ENCODE assay signal across 10 mouse cellular contexts in the genomic region with DNA sequence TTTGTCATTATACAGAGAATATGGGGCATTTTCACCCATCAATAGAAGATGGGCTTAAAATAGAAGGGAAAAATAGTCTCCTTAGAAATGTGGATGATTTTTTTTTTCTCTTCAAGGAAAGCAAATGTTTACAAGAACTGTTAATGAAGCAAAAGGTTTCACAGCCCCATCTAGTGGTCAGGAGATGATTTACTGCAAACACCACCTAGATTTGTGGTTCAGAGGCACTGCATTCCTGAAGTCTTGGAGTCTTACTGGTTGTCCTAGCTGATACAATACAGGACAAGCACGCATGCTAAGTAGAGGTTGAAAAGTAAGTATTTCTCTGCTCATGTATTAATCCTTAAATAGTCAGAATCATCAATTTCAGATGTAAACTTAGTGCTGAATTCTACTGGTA.
A peak's percentile ranks its signal among the peaks of the same experiment; 100 is the strongest.
DNase-seq lines count a peak whose midpoint lies in the region; ATAC-seq and TF ChIP-seq lines count a peak whose summit lies in the region.
"Had no signal": no experiment of that assay in that cellular context is flagged by ENCODE, and none has a peak within 500 bp of the region (broad histone marks: within the 10 kb centered on the region; RNA-seq: fewer than 3 reads in every experiment).

No protein-coding gene starts in this region.

- H3K9me3 ChIP-seq in heart, postnatal 0 days (replicated peaks; ENCODE audit: control insufficient read depth, low read length) = no peaks in the 10 kb centered on the region
- H3K9me3 ChIP-seq in ES-E14 (ENCODE audit: control insufficient read depth, insufficient read depth, low read depth, low read length) = no peaks in the 10 kb centered on the region
- no peaks in the 10 kb centered on the region for H3K9me3 ChIP-seq in hindbrain, postnatal 0 days (ENCODE audit: low read length)
- no peaks in the 10 kb centered on the region for H3K9me3 ChIP-seq in midbrain, embryonic 13.5 days
- H3K9me3 ChIP-seq: heart, embryonic 15.5 days had no signal

- H3K36me3 ChIP-seq in heart, postnatal 0 days (replicated peaks; ENCODE audit: control insufficient read depth, insufficient read depth, low read length) = no peaks in the 10 kb centered on the region
- H3K36me3 ChIP-seq in ES-E14 (ENCODE audit: control insufficient read depth, insufficient read depth, low read length, poor library complexity, severe bottlenecking) = no peaks in the 10 kb centered on the region
- H3K36me3 ChIP-seq in hindbrain, postnatal 0 days (ENCODE audit: insufficient read depth, low read length) = no peaks in the 10 kb centered on the region
- no peaks in the 10 kb centered on the region for H3K36me3 ChIP-seq in midbrain, embryonic 13.5 days
- H3K36me3 ChIP-seq: heart, embryonic 15.5 days had no signal

- no peak overlapping the region for H3K9ac ChIP-seq in heart, postnatal 0 days (replicated peaks; ENCODE audit: low read depth, low read length)
- no peak overlapping the region for H3K9ac ChIP-seq in ES-E14 (ENCODE audit: insufficient read depth, low read depth, low read length, poor library complexity, severe bottlenecking)
- no peak overlapping the region for H3K9ac ChIP-seq in hindbrain, postnatal 0 days (replicated peaks; ENCODE audit: low read length)
- no peak overlapping the region for H3K9ac ChIP-seq in midbrain, embryonic 13.5 days (replicated peaks)
- H3K9ac ChIP-seq: heart, embryonic 15.5 days had no signal

- H3K4me2 ChIP-seq in heart, postnatal 0 days (ENCODE audit: low read depth, low read length) = no peak overlapping the region
- H3K4me2 ChIP-seq in hindbrain, postnatal 0 days (ENCODE audit: low read depth, low read length) = no peak overlapping the region
- no peak overlapping the region for H3K4me2 ChIP-seq in midbrain, embryonic 13.5 days (replicated peaks)
- H3K4me2 ChIP-seq: heart, embryonic 15.5 days had no signal

- peak; percentile 57 for DNase-seq in heart, postnatal 0 days (ENCODE audit: low spot score)
- DNase-seq in heart, postnatal 25 days (ENCODE audit: low spot score) = no peak
- peak; percentile 39 for DNase-seq in ES-E14 (ENCODE audit: low read depth, low spot score)
- DNase-seq in cerebellum, postnatal 36 days = peak; percentile 12 to 59
- DNase-seq in hindbrain, postnatal 0 days (ENCODE audit: low spot score) = peak; percentile 89
- DNase-seq in ovary, adult 18-20 months (ENCODE audit: low spot score) = no peak

- no peak for ATAC-seq in heart, postnatal 0 days (ENCODE audit: insufficient read depth, low read depth)
- 0 out of 2 replicates have a peak, but pooled peaks have one; percentile 51 for ATAC-seq in hindbrain, postnatal 0 days
- 0 out of 2 replicates have a peak, but pooled peaks have one; percentile 24 for ATAC-seq in midbrain, embryonic 13.5 days
- ATAC-seq in erythroblast, adult 5-6 weeks (replicated peaks; ENCODE audit: low FRiP score, poor library complexity, severe bottlenecking) = no peak

- 26% methylated on average over 1 of the region's 1 CpGs for WGBS in heart, postnatal 0 days
- WGBS in hindbrain, postnatal 0 days = 29% methylated on average over 1 of the region's 1 CpGs
- WGBS in midbrain, embryonic 13.5 days = 68% methylated on average over 1 of the region's 1 CpGs

- no peak overlapping the region for H3K4me3 ChIP-seq in heart, postnatal 0 days (ENCODE audit: low read depth, low read length)
- no peak overlapping the region for H3K4me3 ChIP-seq in ES-E14 (ENCODE audit: insufficient read depth in 1 of 2, low read depth in 1 of 2, low read length in 2 of 2, poor library complexity in 1 of 2, severe bottlenecking in 1 of 2)
- no peak overlapping the region for H3K4me3 ChIP-seq in hindbrain, postnatal 0 days (ENCODE audit: low read length)
- no peak overlapping the region for H3K4me3 ChIP-seq in midbrain, embryonic 13.5 days (replicated peaks)
- H3K4me3 ChIP-seq: heart, embryonic 15.5 days; myocyte had no signal

- intact Hi-C loops in heart, postnatal 25 days (cut with DNase I) = loop anchor here (5.0 kb wide), 1 partner anchor 559 kb away; no protein-coding TSS in a partner anchor

- TF ChIP-seq EP300 in heart, postnatal 0 days (IDR thresholded peaks at IDR 0.05; ENCODE audit: low read depth) = no peak

- no peaks in the 10 kb centered on the region for H3K4me1 ChIP-seq in heart, postnatal 0 days (ENCODE audit: control insufficient read depth, insufficient read depth)
- H3K4me1 ChIP-seq in ES-E14 (ENCODE audit: control insufficient read depth in 2 of 2, insufficient read depth in 2 of 2, low read length in 2 of 2, poor library complexity in 1 of 2) = no peaks in the 10 kb centered on the region
- no peaks in the 10 kb centered on the region for H3K4me1 ChIP-seq in hindbrain, postnatal 0 days (ENCODE audit: insufficient read depth, low read length)
- H3K4me1 ChIP-seq in midbrain, embryonic 13.5 days (replicated peaks) = no peaks in the 10 kb centered on the region
- H3K4me1 ChIP-seq: heart, embryonic 15.5 days had no signal

- H3K27ac ChIP-seq in heart, postnatal 0 days (ENCODE audit: low read depth) = no peak overlapping the region
- no peak overlapping the region for H3K27ac ChIP-seq in ES-E14 (ENCODE audit: insufficient read depth, low read depth, low read length, poor library complexity, severe bottlenecking)
- H3K27ac ChIP-seq in hindbrain, postnatal 0 days = no peak overlapping the region
- no peak overlapping the region for H3K27ac ChIP-seq in midbrain, embryonic 13.5 days
- H3K27ac ChIP-seq: heart, embryonic 15.5 days had no signal

- TF ChIP-seq CTCF in heart, postnatal 0 days (IDR thresholded peaks at IDR 0.05; ENCODE audit: low read depth) = peak; percentile 73
- peak; percentile 82 for TF ChIP-seq CTCF in hindbrain, postnatal 0 days (IDR thresholded peaks at IDR 0.05; ENCODE audit: low read depth)

- no peaks in the 10 kb centered on the region for H3K27me3 ChIP-seq in heart, postnatal 0 days (ENCODE audit: control insufficient read depth, insufficient read depth, low read length)
- H3K27me3 ChIP-seq in hindbrain, postnatal 0 days (ENCODE audit: insufficient read depth, low read length) = no peaks in the 10 kb centered on the region
- no peaks in the 10 kb centered on the region for H3K27me3 ChIP-seq in midbrain, embryonic 13.5 days
- H3K27me3 ChIP-seq: heart, embryonic 15.5 days had no signal

- in situ Hi-C loops in ES-E14 (cut with MboI; ENCODE audit: low sequenced_read_pairs in 2 of 2, unreplicated experiment in 2 of 2) = no loop called here

TF ChIP-seq in ES-E14, 5 proteins besides CTCF, POLR2A, EP300 and RAD21:
- TF ChIP-seq ZNF384 (IDR thresholded peaks at IDR 0.05; ENCODE audit: low read depth, low read length) = no peak
- 0 out of 2 replicates have a peak, but pooled peaks have one; percentile 6 for TF ChIP-seq ZC3H11A (IDR thresholded peaks at IDR 0.05; ENCODE audit: borderline replicate concordance, low read depth, low read length)
TF ChIP-seq in ES-E14: peak in this region for 1.

Comparison
In these comparisons a context has a peak if more than half of its experiments do, and no peak if none do; other contexts are left out.
1. DNase-seq: peak in heart, postnatal 0 days (single experiment), ES-E14 (single experiment), cerebellum, postnatal 36 days (2 of 2) and hindbrain, postnatal 0 days (single experiment); none in heart, postnatal 25 days (single experiment) and ovary, adult 18-20 months (single experiment).
2. ATAC-seq: peak in hindbrain, postnatal 0 days (single experiment) and midbrain, embryonic 13.5 days (single experiment); none in heart, postnatal 0 days (single experiment) and erythroblast, adult 5-6 weeks (single experiment).